Mouse (Mus musculus): ENCODE data around the gene Kif23.

Gene Kif23

DNA sequence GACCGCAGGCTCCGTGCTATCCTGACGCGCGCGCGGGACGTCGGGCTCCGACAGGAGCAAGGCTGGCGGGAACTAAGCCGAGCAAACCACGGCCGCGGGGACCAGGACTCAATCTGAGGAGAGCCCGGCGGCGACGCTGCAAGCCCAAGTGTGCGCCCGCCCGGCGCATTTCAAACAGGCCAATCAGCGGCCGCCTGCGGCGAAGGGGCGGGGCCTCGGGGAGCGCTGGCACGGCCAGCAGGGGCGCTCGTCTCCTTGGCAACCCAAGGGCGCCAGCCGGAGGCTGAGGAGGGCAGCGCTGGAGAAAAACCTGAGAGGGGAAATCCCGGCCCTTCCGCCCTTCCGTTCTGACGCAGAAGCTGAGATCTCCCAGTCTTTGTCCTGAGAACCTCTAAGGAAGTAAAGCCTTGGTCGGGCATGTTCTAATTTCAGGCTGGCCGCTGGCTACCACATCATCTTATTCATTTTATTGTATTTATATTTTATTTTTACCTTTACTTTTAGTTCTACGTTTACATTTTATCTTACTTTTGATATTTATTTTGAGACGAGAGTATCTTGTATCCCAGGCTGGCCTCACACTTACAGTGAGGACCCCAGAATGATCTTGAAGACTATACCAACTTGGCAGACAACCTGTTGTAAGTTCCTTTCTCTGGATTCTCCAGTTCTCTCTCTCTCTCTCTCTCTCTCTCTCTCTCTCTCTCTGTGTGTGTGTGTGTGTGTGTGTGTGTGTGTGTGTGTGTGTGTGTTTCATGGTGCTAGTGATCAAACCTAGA is at the start of gene Kif23:
Gene Kif23, minus strand, starts transcription at position 152 of the 779 bp plus-strand sequence.
- peak; percentile 98 for DNase-seq

DNA sequence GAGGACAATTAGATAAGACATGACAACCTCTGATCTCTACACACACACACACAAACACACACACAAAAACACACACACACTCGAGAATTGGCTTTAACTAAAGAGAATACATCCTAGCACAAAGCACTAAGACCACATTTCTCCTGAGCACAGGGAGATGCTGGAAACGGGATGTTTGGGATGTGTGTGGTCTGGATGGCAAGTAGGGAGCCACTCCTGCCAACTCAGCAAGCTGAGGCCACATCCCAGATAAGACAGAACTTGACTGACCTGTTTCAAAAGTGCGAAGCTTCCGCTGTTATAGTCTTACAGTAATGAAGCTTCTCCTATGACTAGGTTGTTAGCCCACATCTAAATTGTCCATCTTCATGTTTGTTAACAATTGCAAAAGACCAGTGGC is 44.6 kb upstream of the Kif23 start:
- no peak for DNase-seq

DNA sequence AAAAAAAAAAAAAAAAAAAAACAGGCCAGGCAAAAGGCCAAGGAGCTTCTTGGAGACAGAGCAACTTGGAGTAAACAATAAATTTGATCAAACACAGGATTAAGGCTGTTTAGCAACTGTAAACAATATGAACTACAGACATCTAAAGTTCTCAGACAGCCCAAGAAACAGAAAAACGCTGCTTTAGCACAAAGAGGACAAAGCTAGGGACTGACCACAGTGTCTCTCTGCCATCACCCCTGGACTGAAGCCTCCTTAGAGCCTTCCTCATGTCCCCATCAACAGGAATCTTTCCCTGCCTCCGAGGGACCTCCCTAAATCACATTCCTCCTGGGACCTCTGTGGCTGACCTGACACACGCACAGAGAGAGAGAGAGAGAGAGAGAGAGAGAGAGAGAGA is 44.2 kb upstream of the Kif23 start:
- DNase-seq, result no peak

DNA sequence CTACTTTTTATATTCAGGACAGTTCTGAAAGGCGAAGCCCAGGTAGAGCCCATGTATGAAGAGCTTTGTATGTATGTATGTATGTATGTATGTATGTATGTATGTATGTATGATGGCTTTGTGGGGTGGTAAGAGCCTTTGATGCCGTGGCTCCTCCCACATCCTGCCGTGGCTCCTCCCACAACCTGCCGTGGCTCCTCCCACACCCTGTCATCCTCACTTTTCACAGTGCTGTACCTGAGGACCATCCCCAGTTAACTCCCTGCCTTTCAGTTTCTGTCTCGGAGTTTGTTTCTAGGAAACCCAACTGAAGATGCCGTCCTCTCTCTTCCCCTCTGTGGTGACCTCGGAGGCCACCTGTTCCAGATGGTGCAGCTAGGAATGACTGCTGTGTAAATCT is 39.5 kb upstream of the Kif23 start:
- no peak for DNase-seq

DNA sequence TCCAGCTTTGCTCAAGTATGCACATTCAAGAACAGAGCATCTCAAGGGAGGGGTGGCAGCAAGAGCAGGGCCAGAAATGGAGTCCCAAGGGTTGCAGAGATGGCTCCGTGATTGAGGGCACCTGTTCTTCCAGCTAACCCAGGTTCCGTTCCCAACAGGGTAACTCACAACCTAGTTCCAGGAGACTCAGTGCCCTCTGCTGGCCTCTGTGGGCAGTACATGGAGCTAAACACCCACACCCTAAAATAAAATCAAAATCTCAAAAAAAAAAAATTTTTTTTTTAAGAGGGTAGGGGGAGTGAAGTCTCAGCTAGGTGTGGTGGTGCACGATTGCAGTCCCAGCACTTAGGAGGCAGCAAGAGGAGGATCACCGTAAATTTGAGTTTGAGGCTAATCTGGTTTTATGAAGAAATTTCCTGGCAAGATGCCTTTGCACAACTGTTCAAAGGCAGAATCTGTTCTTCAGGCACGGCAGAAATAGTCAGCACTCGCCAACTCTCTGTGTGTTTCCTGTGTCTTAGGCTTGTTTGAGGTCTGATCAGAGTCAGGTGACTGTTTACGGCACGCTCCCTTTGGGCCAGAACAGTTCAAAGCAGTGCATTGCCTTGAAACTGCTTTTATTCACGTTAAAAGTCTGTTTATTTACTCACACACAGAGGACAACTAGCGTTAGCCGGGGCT is 38.7 kb upstream of the Kif23 start:
- peak; percentile 80 for DNase-seq

DNA sequence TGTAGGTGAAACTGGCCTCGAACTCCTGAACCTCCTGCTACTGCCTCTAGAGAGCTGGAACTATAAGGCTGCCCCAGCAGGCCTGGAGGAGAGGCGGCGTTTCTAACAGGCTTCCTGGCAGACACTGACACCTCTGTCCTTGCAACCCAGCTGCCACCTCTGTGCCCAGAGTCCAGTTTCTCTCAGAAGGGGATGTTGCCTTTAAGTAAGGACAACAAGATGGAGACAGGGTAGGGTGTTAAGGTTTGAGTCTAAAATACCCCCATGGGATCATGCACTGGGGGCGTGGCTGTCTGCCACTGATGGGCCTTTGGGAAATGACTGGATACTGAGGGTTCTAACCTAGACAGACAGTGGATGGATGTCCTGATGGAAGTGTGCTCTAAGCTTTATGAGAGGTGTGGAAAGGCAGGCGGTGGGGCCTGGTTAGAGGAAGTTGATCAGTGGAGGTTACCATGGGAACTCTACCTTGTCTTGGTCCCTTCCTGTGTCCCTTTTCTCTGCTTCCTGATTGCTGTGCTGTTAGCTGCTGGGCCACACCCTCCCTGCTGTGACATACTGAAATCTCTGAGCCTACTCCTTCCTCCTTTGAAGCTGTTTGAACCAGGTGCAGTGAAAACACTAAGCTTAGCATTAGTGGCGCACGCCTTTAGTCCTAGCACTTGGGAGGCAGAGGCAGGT is 36.5 kb upstream of the Kif23 start:
- no peak for DNase-seq

DNA sequence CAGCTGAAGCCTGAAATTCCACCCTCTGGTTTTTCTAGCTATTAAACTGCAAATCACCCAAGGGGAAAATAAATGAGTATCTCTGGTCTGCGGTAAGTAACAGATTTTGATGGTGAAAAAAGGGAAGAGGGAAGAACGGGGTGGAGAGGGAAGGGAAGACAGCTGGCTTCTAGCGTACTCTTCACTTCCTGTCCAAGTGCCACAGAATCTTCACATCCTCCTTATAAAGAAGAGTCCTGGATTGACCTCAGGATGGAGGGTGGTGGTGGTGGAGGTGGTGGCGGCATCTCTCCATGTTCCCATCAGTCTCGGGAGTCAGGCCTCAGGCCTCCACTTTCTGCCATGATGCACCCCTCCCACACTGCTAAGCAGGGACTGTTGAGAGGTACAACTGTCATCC is 35.3 kb upstream of the Kif23 start:
- DNase-seq, result no peak

DNA sequence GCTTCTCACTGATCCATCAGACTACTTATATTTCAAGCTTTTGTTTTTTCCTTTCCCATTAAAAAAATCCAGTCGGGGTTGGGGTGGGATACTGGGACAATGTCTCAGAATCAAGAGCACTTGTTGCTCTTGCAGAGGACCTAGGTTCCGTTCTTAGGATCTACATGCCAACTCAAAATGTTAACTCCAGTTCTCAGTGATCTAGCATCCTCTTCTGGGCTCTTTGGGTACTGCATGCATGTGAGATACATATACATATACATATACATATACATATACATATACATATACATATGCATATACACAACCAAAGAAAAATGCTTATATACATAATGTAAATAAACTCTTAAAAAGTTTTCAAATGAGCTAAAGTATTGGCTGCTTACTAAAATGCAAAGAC is 33.4 kb upstream of the Kif23 start:
- DNase-seq, result no peak

DNA sequence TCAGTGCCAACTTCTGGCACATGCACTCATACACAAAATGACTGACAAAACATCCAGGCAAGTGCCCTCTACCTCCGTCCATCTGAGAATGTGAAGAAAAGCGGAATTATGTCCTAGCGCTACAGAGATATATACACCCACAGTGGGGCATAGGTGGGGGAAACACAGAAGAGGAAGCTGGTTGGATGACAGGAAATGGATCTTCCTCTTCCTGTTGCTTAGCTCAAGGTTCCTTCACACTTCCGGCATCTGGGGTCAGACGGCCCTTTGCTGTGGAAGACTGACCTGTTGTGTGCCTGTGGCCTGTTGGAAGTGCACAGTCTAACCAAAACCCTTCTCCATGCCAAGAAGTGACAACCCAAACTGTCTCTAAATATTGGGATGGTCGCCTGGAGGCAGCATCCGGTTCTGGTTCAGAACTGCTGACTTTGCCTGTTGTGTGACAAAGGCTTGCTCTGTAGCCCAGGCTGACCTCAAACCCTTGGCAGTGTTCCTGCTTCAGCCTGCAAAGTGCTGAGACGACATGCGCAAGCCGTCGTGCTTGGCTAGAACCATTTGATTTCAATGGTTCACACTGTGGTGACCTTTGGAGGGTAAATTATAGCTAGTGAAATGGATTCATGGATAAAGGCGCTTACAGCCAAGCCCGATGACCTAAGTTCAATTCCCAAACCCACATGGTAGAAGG is 30.8 kb upstream of the Kif23 start:
- DNase-seq, result peak; percentile 49

DNA sequence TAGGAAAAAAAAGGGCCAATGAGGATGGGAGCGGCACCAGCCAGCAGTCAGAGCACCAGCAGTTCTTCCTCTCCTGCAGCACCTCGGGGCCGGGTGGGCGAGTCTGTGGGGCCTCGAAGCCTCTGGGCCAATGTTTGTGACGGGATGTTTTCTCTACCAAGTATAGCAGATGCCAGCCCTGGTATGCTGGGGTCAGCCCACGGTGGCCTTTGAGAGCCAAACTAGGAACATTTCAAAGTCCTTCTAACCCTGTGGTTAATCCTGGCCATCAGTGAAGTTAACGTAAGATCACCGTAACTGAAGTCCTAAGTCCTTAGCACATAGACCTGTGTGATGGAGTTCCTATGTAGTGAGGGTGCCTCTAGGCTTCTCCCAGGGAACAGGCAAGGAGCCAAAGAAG is 25.5 kb upstream of the Kif23 start:
- DNase-seq, result no peak

DNA sequence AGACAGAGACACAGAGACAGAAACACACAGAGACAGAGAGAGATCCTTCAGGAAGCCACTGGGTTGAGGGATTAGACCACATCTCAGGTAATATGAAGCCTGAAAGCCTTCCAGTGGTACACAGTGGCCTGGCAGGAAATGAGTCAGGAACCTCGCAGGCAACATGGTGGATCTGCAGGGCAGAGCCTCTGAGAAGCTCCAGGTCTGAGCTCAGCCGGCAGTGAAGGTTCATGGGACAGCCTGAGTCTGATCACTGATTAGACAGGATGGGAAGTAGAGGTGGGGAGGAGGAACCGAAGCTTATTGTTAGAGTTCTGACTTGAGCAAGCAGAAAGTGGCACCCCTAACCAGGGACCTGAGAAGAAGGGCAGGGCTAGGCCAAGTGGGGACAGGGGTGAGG is 24.5 kb upstream of the Kif23 start:
- no peak for DNase-seq

DNA sequence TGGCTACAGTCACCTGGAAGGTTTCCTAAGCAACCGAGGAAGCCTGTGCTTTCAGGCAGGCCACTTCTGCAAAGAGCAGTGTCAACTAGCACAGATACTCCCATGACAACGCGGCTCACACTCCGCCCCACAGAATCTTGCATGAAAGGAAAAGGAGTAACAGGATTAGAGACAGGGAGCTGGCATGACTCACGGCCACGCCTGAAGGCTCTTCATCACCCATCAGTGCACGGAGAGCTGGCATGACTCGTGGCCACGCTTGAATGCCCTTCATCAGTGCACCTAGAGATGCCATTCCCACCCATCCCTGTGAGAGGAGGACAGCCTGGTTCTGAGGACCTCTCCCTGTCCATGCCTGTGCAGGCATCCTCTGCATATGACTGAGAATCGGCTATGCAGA is 20.8 kb upstream of the Kif23 start:
- no peak for DNase-seq

DNA sequence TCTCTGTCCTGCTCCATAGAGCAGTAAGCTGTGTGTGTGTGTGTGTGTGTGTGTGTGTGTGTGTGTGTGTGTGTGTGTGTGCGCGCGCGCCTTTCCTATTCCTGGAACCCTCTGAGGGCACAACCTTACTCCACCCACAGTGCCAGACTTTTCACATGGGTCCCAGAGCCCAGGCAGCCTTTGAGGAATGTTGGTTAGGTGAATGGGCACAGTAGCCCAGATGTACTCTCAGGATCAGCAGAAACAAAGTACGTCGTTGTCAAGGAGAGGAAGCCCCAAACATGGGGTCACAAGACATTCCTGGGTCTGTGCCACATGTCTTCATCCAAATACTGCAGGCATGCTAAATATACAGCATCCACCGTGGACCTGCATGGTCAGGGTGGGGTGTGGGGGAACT is 19.4 kb upstream of the Kif23 start:
- DNase-seq, result no peak

DNA sequence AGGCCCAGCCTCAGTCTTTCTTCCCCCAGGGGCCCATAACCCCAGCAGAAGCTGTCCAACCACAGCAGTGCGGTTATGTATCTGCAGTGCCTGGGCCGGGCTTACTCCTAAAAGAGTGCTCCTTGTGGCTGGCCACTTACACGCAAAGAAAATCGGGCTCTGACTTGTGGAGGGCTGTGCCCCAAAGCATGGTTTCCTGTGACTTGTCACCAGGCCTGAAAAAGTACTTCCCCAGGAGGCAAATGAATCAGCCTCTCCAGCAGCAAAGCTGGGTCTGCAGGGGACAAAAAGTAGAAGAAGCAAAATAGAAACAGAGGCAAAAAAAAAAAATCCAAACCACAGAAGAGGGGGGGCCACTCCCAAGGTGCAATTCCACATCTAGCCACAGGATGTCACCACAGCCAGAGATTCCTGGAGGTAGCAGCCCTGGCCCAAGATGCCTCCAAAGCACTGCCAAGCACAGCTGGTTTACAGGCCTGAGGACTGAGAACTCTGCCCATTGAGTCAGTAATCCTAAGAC is 18.9 kb upstream of the Kif23 start:
- peak; percentile 86 for DNase-seq

DNA sequence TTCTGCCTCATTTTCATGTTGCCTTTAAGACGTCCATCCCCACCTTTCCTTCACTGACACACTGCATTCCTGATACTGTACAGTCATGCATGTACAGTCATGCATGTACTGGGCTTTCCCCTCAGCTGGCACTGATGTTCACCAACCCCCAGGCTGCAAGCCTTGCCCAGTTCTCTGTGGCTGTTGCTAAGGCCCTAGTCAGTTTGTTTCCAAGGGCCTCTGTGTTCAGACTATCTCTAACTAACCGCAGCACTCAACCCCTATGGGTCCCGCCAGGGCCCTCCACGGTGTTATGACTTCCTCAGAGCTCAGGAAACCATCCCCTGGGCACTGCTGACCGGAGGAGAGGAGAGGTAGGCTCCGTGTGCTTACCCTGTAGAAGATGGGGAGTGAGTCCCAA is 16.8 kb upstream of the Kif23 start:
- no peak for DNase-seq

DNA sequence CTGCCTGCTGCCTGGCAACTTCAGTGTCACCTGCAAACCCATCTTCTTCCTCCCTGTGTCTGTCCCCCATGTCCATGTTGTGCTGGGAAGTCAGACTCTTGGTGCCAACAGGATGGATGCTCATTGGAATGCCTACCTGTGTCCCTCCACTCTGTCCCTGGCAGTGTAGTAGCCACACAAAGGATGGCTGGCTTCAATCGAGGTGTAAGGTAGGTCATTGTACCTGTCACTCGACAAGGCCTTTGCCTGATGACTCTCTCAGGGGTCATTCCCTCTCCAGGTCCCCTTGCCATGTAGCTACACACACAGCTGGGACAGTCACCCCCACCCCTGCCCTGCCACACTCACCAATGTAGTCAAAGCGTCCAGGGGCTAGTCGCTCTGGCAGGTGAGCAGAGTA is 14.6 kb upstream of the Kif23 start:
- no peak for DNase-seq

DNA sequence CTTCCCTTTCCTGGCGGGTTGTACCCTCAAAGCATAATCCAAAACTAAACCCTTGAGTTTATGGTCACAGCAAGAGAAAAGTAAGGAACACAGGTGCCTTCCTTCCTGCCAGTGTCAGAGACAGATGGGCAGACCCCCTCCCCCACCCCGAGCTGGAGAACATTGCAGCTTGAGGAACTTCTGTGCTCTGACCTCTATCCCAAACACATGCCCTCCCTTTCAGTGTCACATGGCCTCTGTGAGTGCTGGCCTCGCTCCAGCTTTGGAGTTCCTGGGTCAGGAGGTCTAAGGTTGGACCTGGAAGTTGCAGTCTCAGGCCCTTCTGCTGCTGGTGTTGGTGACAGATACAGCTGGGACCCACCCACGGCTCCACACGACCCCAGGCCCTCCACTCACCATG is 14.2 kb upstream of the Kif23 start:
- DNase-seq, result peak; percentile 77

DNA sequence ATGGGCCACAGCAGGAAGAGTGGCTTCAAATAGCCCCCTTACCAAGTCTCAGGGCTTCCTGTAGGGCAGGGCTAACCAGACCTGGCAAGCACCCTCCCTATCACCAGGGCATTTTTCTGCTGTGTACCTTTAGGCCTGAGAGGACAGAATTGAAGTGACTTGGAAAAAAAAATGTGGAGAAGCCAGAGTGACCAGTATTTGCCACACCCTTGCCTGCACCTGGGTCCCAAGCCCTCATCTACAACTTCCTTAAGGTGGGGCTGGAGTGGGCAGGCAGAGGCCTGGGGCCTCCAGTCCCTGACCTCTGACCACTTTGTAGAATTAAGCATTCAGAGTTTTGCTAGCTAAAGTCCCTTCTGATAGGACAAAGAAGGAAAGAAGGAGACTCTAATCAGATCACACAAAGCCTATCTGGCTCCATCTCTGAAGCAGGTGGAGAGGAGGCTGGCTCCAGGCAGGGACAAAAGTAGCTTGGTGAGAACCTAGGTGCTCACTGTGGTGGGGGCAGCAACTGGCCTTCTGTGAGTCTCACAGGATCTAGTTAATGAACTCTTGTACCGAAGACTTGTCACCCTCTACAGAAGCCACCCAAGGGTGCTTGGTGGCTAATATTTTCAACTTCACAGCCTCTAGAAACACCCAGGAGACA is 13.5 kb upstream of the Kif23 start:
- no peak for DNase-seq

DNA sequence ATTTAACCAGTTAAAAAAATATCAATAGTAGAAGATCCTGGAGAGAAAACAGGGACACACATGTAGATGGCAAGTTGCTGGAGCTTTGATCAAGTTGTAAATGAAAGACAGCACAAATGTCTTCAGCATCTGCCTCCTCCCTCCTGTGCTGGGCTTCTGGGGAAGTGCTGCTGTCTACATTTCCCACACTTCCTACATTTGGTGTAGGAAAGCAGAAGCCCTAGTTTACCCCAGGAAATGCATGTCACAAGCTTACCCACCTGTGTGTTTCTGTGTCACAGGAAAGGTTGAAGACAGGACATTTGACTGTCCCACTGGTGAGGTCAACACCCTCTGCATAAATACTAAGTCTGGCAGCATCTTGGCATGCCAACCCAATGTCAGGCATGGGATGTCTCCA is 8.1 kb upstream of the Kif23 start:
- DNase-seq, result no peak

DNA sequence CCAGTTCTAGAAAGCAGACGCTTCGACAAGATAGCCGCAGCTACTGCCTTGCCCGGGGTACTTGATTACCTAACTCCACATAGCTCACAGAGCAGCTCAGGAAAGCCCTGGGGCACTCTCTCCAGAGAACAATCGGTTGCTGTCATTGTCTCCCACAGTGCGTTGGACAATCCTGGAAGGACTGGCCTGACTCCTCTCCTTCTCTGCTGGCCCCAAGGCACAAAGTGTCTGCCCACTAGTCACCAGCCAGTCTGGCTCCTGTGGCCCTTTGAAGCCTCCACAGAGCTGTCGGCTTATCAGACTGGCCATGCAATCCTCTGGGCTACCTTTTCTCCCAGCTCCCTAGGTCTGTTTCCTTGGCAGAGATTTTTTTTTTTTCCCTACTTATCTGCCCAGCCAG is 5.7 kb upstream of the Kif23 start:
- DNase-seq, result no peak

DNA sequence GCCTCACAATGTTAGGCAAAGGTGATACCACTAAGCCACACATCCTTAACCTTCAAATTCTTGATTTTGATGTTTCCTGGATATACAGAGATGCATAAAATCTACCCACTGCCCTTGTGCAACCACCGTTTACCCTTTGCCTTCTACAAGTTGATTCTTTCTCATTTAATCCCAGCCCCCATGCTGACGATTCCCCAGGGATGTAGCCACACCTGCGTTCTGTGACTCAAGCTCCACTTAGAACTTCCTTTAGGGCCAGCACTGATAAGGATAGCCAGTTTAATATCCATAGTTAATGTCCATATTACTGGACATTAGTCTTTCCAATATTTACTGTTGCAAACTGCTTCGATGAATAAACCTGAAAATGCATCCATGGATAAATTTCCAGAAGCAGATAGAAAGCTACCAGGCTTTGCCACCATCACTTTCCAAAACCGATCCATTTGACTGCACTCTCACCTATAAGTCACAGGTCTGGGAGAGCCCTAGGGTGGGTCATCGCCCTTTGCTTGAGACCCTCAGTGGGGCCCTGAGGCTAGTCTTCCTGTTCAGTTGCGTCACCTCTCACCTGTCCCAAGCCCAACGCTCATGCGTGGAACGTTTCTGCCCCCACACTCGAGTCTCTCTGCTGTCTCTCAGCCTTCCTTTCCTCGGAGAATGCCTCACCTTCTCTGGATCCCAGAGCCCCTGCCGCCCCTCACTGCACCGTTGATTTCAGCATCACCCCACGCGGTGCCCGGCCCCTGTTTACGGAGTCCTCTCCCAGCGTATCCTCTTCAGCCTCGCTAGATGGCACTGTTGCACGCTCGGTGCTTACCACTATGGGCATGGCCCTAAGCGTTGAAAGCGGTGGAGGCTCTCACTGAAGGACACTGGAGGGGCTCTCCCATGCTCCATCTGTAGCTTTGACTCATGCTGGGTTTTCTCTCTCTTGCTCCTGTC is 1.1 kb upstream of the Kif23 start:
- DNase-seq, result peak; percentile 89
